Mouse (Mus musculus): ENCODE measurements around the gene Dlk1.
"Not testable (repeated sequence)": the region's sequence is repeated elsewhere in the genome, so short reads cannot be mapped to it uniquely, and the experiment has no call there.

The Dlk1 gene

GRCm38 (mm10) chr12:109441366-109441765, 11.3 kb upstream of the Dlk1 start:
- DNase-seq: peak; percentile 40 to 43

- DNase-seq: no peak
Observed at GRCm38 (mm10) chr12:109442115-109442514, 10.5 kb upstream of the Dlk1 start.

DNA sequence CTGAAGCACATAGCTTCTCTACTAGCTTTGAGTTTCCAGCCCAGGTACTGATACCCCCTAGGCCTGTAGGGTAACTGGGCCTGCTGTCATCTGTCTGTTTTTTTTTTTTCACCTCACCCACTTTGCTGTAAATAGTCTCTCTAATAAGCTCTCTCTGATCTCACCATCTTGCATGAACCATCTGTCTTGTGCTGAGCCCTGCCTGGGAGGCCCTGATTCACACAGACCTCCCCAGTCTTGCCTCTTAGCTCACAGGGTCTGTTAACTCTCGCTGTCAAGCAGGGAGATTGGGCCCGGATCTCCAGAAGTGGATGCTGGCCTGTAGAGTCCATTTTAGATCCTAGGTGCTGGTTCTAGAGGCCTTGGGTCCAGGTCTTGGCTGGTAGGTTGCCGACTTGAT, 9.3 kb upstream of the Dlk1 start:
- DNase-seq: no peak

GRCm38 (mm10) chr12:109444999-109445398, 7.6 kb upstream of the Dlk1 start:
- no peak for DNase-seq

- DNase-seq: no peak
Observed at GRCm38 (mm10) chr12:109445499-109446235, 7.0 kb upstream of the Dlk1 start.

DNA sequence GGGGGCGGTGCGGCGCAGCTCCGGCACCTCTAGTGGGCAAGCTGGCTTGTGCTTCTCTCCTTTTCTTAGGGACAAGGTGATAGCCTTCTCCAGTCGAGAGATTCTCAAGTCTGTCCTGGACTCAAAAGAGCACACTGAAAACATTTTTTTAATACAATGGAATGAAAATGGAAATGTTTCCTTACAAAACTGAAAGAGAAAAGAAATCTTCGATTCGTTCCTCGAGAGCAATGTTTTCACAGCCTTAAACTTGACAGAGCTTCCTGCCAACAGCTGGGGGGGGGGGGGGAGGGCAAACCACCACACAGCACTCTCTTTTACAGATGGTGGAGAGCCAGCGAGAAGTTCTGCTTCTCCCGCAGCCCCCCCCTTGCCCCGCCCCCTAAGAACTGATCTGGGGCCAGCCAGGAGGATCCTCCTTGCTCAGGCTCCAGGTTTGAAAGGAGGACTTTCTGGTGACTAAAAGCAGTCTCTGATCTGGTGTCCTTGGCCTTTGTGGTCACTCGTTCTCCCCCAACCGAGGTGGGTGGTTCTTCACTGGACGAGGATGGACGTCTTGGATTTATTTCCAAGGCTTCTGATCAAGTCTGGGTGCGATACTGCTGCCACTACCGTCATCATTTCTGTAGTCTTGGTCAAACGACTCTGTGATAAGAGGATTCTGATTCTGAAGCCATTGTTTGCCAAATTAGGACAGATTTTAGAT, 6.2 kb upstream of the Dlk1 start:
- DNase-seq: no peak

DNA sequence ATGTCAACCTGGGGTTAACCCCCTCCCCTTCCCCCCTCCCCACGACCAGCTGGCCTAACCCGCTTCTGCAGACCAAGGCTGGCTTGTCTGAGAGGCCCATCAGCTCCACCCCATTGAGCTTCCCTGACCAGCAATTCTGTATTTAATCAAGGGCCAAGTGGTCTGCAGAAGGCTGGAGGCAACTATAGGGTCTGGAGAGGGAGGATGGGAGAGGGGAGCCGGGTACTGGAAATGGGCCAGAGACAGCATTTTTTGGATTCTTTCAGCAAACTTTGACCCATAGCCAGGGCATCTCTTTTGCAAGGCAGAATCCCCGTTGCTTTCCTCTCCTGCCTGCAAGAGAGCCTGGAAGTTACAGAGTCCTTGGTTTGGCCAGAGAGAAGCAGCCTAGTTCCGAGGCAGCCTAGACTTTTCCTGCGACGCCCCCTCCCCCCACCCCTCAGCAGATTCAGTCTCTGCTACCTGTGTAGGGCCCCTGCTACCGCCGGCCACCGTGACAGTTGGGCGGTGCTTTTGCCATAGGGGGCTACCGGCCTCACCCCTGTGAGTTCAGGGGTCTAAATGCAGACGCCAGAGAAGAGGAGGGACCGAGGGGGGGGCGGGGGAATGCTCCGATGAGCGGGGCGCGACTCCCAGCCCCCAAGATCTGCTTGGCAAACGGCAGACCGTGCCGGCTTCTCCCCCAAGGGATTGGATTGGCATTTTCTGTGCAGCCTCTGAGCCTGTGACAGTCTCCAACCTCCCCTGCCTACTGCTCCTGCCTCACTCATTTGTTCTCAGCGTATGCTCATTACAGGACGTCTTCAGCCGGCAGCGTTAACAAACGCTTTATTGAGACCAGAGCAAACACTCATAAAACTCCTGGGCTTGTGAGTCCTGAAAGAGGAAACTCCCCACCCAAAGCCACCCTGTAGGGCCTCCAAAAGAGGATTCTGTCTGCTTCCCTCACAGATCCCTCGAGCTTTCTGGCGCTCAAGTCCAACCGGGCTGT, 2.9 kb upstream of the Dlk1 start:
- no peak for DNase-seq

DNA sequence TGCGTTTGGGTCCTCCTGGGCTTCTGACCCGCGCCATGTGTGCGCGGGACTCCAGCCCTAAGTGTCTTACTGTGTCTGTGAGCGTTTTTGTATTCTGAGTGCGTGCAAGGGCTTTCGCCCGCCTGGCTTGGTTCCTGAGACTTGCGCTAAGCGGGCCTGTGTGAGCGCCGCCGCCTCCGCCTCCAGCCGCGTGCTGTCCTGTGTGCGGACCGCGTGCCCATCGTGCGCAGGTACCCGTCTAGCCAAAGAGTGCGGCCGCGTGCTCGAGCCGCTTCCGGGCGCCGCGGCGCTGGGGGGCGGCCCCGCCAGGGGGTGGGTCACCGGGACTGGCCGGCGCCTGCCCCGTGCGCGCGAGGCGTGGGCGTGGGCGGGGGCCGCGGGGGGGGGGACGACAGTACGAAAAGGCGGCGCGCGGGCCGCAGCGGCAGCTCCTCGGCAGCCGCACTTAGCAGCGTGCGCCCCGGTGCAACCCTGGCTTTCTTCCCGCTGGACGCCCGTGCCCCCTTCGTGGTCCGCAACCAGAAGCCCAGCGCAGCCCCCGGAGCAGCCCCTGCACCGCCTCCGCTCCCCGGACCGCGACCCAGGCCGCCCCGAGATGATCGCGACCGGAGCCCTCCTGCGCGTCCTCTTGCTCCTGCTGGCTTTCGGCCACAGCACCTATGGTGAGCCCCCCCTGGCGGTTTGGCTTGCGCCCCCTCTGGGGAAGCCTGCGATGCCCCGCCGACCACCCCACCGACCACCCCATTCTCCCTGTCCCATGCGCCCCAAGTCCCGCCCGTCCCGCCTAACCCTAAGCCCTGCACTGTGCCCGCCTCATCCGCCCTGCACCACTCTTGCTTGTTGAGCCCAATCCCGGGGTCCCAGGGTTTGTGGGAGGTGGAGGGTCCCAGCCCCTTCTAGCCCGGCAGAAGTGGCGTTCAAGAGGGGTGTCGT, 708 bp downstream of the Dlk1 start:
- no peak for DNase-seq

- DNase-seq: no peak
Observed at GRCm38 (mm10) chr12:109454137-109454536, 1.5 kb downstream of the Dlk1 start.

DNA sequence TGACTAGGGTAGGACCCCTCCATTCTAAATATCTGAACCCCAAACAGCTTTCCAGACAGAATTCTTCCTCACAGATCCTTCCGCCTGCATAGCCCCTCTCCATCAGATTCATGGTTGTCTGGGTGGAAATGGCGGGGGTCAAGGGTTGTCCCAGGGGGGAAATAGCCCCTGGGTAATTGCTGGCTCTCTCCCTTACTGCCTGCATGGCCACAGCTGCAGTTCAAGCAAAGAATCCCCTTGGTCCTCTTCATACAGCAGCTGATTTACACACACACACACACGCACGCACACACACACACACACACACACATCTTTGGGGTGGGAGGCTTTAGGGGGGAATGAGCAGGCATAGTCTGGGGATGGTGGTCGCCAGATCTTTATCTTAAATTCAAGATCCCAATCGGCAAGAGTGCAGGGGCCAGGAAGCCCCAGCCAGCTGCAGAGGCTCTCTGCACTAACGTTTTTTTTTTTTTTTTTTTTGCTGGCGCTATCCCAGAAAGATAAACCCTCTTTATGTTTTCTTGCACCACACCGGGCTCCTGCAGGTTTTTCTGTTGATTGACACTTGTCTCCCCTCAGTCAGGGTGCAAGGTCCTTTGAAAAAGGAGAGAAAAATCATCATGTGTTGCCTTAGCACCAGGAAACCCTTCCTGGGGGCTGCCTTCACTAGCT, 4.0 kb downstream of the Dlk1 start:
- DNase-seq: no peak

DNA sequence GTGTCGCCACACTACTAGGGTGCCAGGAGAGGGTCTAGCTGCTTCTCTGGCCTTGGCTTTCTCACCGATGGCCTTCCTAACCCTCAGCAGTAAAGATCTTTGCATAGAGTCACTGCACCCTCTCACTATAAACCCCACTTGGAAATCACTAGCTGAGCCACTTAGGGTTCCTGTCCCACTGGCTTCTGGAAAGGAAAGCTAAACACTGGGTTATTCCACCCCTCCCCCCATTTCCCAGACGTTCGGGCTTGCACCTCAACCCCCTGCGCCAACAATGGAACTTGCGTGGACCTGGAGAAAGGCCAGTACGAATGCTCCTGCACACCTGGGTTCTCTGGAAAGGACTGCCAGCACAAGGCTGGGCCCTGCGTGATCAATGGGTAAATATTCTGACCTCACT, 5.2 kb downstream of the Dlk1 start:
- no peak for DNase-seq

GRCm38 (mm10) chr12:109458896-109459295, 6.3 kb downstream of the Dlk1 start:
- no peak for DNase-seq

GRCm38 (mm10) chr12:109459481-109460401, 7.1 kb downstream of the Dlk1 start:
- no peak for DNase-seq

GRCm38 (mm10) chr12:109462594-109462993, 10.0 kb downstream of the Dlk1 start:
- DNase-seq: no peak

DNA sequence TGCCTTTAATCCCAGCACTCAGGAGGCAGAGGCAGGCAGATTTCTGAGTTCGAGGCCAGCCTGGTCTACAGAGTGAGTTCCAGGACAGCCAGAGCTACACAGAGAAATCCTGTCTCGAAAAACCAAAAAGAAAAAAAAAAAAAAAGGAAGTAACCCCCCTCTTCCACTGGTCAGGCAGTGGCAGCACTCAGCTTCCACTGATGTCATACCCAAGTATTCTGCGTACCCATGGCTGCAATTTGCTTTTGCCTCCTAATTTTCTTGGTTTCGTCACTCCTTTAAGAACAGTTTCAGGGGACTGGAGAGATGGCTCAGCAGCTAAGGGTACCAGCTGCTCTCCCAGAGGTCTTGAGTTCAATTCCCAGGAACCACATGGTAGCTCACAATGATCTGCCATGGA, 14.8 kb downstream of the Dlk1 start:
- not testable (repeated sequence) for DNase-seq

DNA sequence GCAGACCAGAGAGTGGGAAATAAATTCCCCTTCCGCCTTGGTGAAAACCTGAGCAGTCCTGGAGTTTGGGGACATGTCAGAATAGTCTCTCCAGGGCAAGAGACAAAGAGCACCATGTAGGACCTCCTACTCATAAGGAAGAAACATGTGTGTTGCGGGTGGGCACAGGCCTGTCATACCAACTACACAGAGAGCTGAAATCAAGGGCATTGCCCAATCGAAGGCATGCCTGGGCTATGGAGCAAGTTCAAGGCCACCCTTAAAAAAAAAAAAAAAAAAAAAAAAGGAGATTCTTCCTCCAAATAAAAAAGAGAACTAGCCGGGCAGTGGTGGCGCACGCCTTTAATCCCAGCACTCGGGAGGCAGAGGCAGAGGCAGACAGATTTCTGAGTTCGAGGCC, 17.2 kb downstream of the Dlk1 start:
- DNase-seq: no peak

DNA sequence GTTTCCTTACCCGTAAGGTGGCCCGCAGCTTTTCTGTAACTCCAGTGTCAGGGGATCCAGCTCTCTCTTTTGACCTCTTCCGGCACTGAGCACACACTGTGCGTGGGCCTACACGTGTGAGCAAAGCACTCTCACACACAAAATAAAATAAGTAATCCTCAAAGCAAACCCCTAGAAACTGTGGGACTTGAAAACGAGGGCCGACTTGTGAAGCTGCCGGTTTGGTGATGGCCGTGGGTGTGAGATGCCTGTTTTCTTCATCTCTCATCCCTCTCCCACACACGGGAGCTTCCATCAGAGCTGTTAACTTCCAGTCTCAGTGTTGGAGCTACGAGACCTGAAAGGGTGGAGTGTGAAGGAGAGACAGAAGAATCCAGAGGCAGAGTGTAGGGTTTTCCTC, 20.0 kb downstream of the Dlk1 start:
- DNase-seq: no peak

GRCm38 (mm10) chr12:109473575-109473976, 21.0 kb downstream of the Dlk1 start:
- no peak for DNase-seq

GRCm38 (mm10) chr12:109474187-109474606, 21.6 kb downstream of the Dlk1 start:
- no peak for DNase-seq

GRCm38 (mm10) chr12:109475501-109475900, 22.9 kb downstream of the Dlk1 start:
- no peak for DNase-seq

Data from spleen, adult 18-20 months (tissue).